Mouse (Mus musculus) mouse embryonic stem cell (cell line): ENCODE results near the gene Zfp97.
"Not testable (repeated sequence)": the region's sequence is repeated elsewhere in the genome, so short reads cannot be mapped to it uniquely, and the experiment has no call there.

Experiments
- in situ Hi-C, 2 experiments: fragments of 300-500 bp; cut with MboI; formaldehyde crosslinking; loops; 1 replicate in 1 of 2; 3 replicates in 1 of 2; pipeline ENCODE4 v1.14.3; 2019 to 2020; ENCODE audit warnings: low sequenced_read_pairs in 2 of 2, low pct_unique_long_range_greater_than_20kb in 1 of 2, mixed read lengths in 1 of 2; ENCODE audit not compliant: unreplicated experiment in 1 of 2

Zfp97 gene

GRCm38 (mm10) chr17:17120830-17121502 is at the start of gene Zfp97:
Zfp97 (plus strand) TSS chr17:17121415.
- in situ Hi-C loops: not testable (repeated sequence)

GRCm38 (mm10) chr17:17178757-17179413 is 57.7 kb downstream of the Zfp97 start:
- in situ Hi-C loops: not testable (repeated sequence)

GRCm38 (mm10) chr17:17194761-17195160 is 73.5 kb downstream of the Zfp97 start:
- in situ Hi-C loops: not testable (repeated sequence)

DNA sequence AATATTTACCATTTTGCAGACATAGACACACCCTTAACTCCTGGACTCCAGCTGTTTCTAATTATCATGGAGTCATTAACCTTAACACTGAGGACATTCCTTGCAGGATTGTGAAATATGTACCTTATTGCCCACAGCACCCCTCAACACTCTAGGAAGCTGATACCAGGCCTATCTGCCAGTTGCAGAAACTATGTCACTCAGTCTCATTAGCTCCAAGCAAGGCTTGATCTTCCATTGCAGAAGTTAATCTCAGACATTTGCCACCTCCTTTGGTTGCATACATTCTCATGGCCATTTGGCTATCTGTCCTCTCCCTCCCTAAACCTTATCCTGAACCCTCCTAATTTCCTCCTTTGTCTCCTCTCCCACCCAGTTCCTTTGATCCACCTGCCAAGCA is 74.0 kb downstream of the Zfp97 start:
- in situ Hi-C loops: no loop called here

DNA sequence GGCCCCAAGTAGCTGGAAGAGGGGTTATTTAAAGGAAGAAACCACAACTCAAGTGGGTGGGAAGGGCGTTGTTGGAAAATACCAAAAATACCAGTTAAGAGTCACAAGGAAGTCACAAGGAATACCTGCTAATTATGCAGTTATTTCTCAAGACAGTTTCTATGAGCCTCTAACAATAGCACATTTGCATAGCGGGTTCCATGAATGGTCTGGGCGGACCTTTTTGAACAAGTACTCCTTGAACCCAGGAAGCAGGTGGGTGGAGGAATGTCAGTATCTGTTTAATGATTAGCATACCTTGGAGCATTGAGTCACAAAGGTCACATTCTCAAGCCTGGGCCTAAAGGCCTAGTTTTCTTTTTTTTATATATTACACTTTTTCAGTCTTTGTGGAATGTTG is 74.9 kb downstream of the Zfp97 start:
- in situ Hi-C loops: not testable (repeated sequence)
